Mouse (Mus musculus): Measurements from ENCODE around the gene Dhx8. TPM values are rescaled to one million over a fixed set of nuclear protein-coding genes. Genes with fewer than 3 reads are reported as not detected.

The Dhx8 gene
- total RNA-seq (2021) = 10 to 100 TPM; 34.3 to 37.2 TPM

GRCm38 (mm10) chr11:101732518-101733440, at the start of gene Dhx8:
Gene Dhx8 (plus strand): TSS chr11:101732919.
- DNase-seq (ENCODE audit: extremely low spot score in 1 of 2, low spot score in 1 of 2) = peak; percentile 97 to 99

- peak; percentile 54 to 58 for DNase-seq (ENCODE audit: extremely low spot score in 1 of 2, low spot score in 1 of 2)
Observed at GRCm38 (mm10) chr11:101687351-101688301, 45.1 kb upstream of the Dhx8 start.

GRCm38 (mm10) chr11:101689701-101690113, 43.0 kb upstream of the Dhx8 start:
- DNase-seq (ENCODE audit: extremely low spot score in 1 of 2, low spot score in 1 of 2) = peak; percentile 63 to 64

- DNase-seq (ENCODE audit: extremely low spot score in 1 of 2, low spot score in 1 of 2) = no peak
Observed at GRCm38 (mm10) chr11:101690326-101690725, 42.4 kb upstream of the Dhx8 start.

GRCm38 (mm10) chr11:101695906-101696661, 36.6 kb upstream of the Dhx8 start:
- DNase-seq (ENCODE audit: extremely low spot score in 1 of 2, low spot score in 1 of 2) = peak in 1 of 2 experiments; percentile 11

GRCm38 (mm10) chr11:101697156-101697861, 35.4 kb upstream of the Dhx8 start:
- DNase-seq (ENCODE audit: extremely low spot score in 1 of 2, low spot score in 1 of 2) = no peak

GRCm38 (mm10) chr11:101698114-101698513, 34.6 kb upstream of the Dhx8 start:
- no peak for DNase-seq (ENCODE audit: extremely low spot score in 1 of 2, low spot score in 1 of 2)

GRCm38 (mm10) chr11:101699556-101699955, 33.2 kb upstream of the Dhx8 start:
- no peak for DNase-seq (ENCODE audit: extremely low spot score in 1 of 2, low spot score in 1 of 2)

GRCm38 (mm10) chr11:101699991-101700390, 32.7 kb upstream of the Dhx8 start:
- DNase-seq (ENCODE audit: extremely low spot score in 1 of 2, low spot score in 1 of 2) = no peak

- no peak for DNase-seq (ENCODE audit: extremely low spot score in 1 of 2, low spot score in 1 of 2)
Observed at GRCm38 (mm10) chr11:101700446-101700845, 32.3 kb upstream of the Dhx8 start.

GRCm38 (mm10) chr11:101704081-101704480, 28.6 kb upstream of the Dhx8 start:
- no peak for DNase-seq (ENCODE audit: extremely low spot score in 1 of 2, low spot score in 1 of 2)

GRCm38 (mm10) chr11:101706764-101707448, 25.8 kb upstream of the Dhx8 start:
- DNase-seq (ENCODE audit: extremely low spot score in 1 of 2, low spot score in 1 of 2) = no peak

- no peak for DNase-seq (ENCODE audit: extremely low spot score in 1 of 2, low spot score in 1 of 2)
Observed at GRCm38 (mm10) chr11:101708482-101708881, 24.2 kb upstream of the Dhx8 start.

GRCm38 (mm10) chr11:101712811-101713210, 19.9 kb upstream of the Dhx8 start:
- no peak for DNase-seq (ENCODE audit: extremely low spot score in 1 of 2, low spot score in 1 of 2)

- DNase-seq (ENCODE audit: extremely low spot score in 1 of 2, low spot score in 1 of 2) = no peak
Observed at GRCm38 (mm10) chr11:101714012-101714411, 18.7 kb upstream of the Dhx8 start.

GRCm38 (mm10) chr11:101718324-101718723, 14.4 kb upstream of the Dhx8 start:
- DNase-seq (ENCODE audit: extremely low spot score in 1 of 2, low spot score in 1 of 2) = no peak

- DNase-seq (ENCODE audit: extremely low spot score in 1 of 2, low spot score in 1 of 2) = no peak
Observed at GRCm38 (mm10) chr11:101719986-101720520, 12.7 kb upstream of the Dhx8 start.

- no peak for DNase-seq (ENCODE audit: extremely low spot score in 1 of 2, low spot score in 1 of 2)
Observed at GRCm38 (mm10) chr11:101725043-101725442, 7.7 kb upstream of the Dhx8 start.

- DNase-seq (ENCODE audit: extremely low spot score in 1 of 2, low spot score in 1 of 2) = no peak
Observed at GRCm38 (mm10) chr11:101726765-101727164, 6.0 kb upstream of the Dhx8 start.

All from layer of hippocampus, postnatal 25 days (tissue).